Mouse (Mus musculus) MEL (cell line): ENCODE data around the gene Dmpk. TPM values are rescaled to one million over a fixed set of nuclear protein-coding genes. Genes with fewer than 3 reads are reported as not detected.

Experiments used
- DNase-seq: peaks from one replicate; pipeline ENCODE4 v3.0.0; 2011; ENCODE audit warnings: low read depth, low spot score
- H3K27ac ChIP-seq: 2 replicates; pipeline ENCODE4 v1.5.1; 2012; ENCODE audit warnings: low read depth, mild to moderate bottlenecking, control low read depth, low read length, moderate library complexity; ENCODE audit not compliant: control insufficient read depth
- H3K27me3 ChIP-seq, 2 experiments: fragments of 150-350 bp in 1 of 2; sonication (generic) in 1 of 2; 2 replicates each; pipeline ENCODE4 v1.6.1; 2012; ENCODE audit warnings: low read length in 2 of 2, mild to moderate bottlenecking in 2 of 2, improper control_type of control experiment in 1 of 2, moderate library complexity in 1 of 2; ENCODE audit not compliant: insufficient read depth in 2 of 2, control insufficient read depth in 1 of 2
- H3K36me3 ChIP-seq, 2 experiments: 2 replicates each; pipeline ENCODE4 v1.6.1; 2012 to 2014; ENCODE audit warnings: low read length in 2 of 2, improper control_type of control experiment in 1 of 2, inconsistent platforms in 1 of 2, mild to moderate bottlenecking in 1 of 2; ENCODE audit not compliant: insufficient read depth in 2 of 2, control insufficient read depth in 1 of 2
- H3K4me1 ChIP-seq, 2 experiments: fragments of 150-350 bp in 1 of 2; sonication (generic) in 1 of 2; 2 replicates each; pipeline ENCODE4 v1.6.1; 2012; ENCODE audit warnings: low read length in 2 of 2, improper control_type of control experiment in 1 of 2, mild to moderate bottlenecking in 1 of 2; ENCODE audit not compliant: insufficient read depth in 2 of 2, control insufficient read depth in 1 of 2
- H3K4me3 ChIP-seq, 2 experiments: fragments of 150-350 bp in 1 of 2; sonication (generic) in 1 of 2; 2 replicates each; pipeline ENCODE4 v1.5.1; 2012; ENCODE audit warnings: low read depth in 2 of 2, low read length in 2 of 2, mild to moderate bottlenecking in 2 of 2, moderate library complexity in 2 of 2, control low read depth in 1 of 2, improper control_type of control experiment in 1 of 2; ENCODE audit not compliant: control insufficient read depth in 1 of 2, insufficient read depth in 1 of 2
- H3K79me2 ChIP-seq: 2 replicates; pipeline ENCODE4 v1.6.1; 2012; ENCODE audit warnings: mild to moderate bottlenecking, low read length, moderate library complexity; ENCODE audit not compliant: control insufficient read depth, poor library complexity, insufficient read depth
- H3K9ac ChIP-seq: 2 replicates; pipeline ENCODE4 v1.6.1; 2012; ENCODE audit warnings: low read depth, mild to moderate bottlenecking, control low read depth, low read length, moderate library complexity; ENCODE audit not compliant: control insufficient read depth, poor library complexity, severe bottlenecking
- H3K9me3 ChIP-seq: fragments of 150-350 bp; sonication (generic); replicated peaks from 2 replicates; pipeline ENCODE4 v1.6.1; 2012; ENCODE audit warnings: mild to moderate bottlenecking, low read length, improper control_type of control experiment, moderate library complexity; ENCODE audit not compliant: insufficient read depth
- CHD1 ChIP-seq: IDR thresholded peaks from 2 replicates; pipeline ENCODE4 v1.6.1; 2012; ENCODE audit warnings: low read depth, mild to moderate bottlenecking, inconsistent platforms, low read length, improper control_type of control experiment
- ELF1 ChIP-seq: IDR thresholded peaks from 2 replicates; pipeline ENCODE4 v1.6.1; 2014; ENCODE audit warnings: low read depth, mild to moderate bottlenecking, inconsistent platforms, low read length, improper control_type of control experiment, moderate library complexity
- EP300 ChIP-seq, 2 experiments: IDR thresholded peaks; 2 replicates each; pipeline ENCODE4 v1.6.1; 2011; ENCODE audit warnings: improper control_type of control experiment in 2 of 2, low read length in 2 of 2, low read depth in 1 of 2, mild to moderate bottlenecking in 1 of 2
- ETS1 ChIP-seq: IDR thresholded peaks from 2 replicates; pipeline ENCODE4 v1.6.1; 2012; ENCODE audit warnings: low read depth, mild to moderate bottlenecking, inconsistent platforms, low read length, improper control_type of control experiment, moderate library complexity
- GABPA ChIP-seq: IDR thresholded peaks from 2 replicates; pipeline ENCODE4 v1.6.1; 2012; ENCODE audit warnings: low read depth, mild to moderate bottlenecking, inconsistent platforms, low read length, improper control_type of control experiment, moderate library complexity
- GATA1 ChIP-seq: IDR thresholded peaks from 2 replicates; pipeline ENCODE4 v1.6.1; 2011; ENCODE audit warnings: low read depth, low read length, improper control_type of control experiment
- HCFC1 ChIP-seq: IDR thresholded peaks from 2 replicates; pipeline ENCODE4 v1.6.1; 2012; ENCODE audit warnings: low read depth, mild to moderate bottlenecking, inconsistent platforms, low read length, improper control_type of control experiment, moderate library complexity
- KAT2A ChIP-seq: conservative IDR thresholded peaks from 2 replicates; pipeline ENCODE4 v1.6.1; 2012; ENCODE audit warnings: low read depth, low read length, improper control_type of control experiment, inconsistent platforms
- MAFK ChIP-seq: IDR thresholded peaks from 2 replicates; pipeline ENCODE4 v1.6.1; 2011; ENCODE audit warnings: low read depth, mild to moderate bottlenecking, low read length, improper control_type of control experiment, borderline replicate concordance
- MAX ChIP-seq: IDR thresholded peaks from 2 replicates; pipeline ENCODE4 v1.6.1; 2011; ENCODE audit warnings: low read length, improper control_type of control experiment
- MEF2A ChIP-seq: IDR thresholded peaks from 2 replicates; pipeline ENCODE4 v1.6.1; 2014; ENCODE audit warnings: low read depth, mild to moderate bottlenecking, inconsistent platforms, low read length, improper control_type of control experiment; ENCODE audit not compliant: poor library complexity, insufficient replicate concordance, severe bottlenecking; ENCODE audit errors: extremely low read depth
- MXI1 ChIP-seq: IDR thresholded peaks from 2 replicates; pipeline ENCODE4 v1.6.1; 2011; ENCODE audit warnings: mild to moderate bottlenecking, low read depth, low read length, improper control_type of control experiment
- MYB ChIP-seq: IDR thresholded peaks from 2 replicates; pipeline ENCODE4 v1.6.1; 2011; ENCODE audit warnings: mild to moderate bottlenecking, low read depth, low read length, improper control_type of control experiment
- NRF1 ChIP-seq: IDR thresholded peaks from 2 replicates; pipeline ENCODE4 v1.6.1; 2014; ENCODE audit warnings: low read depth, mild to moderate bottlenecking, inconsistent platforms, low read length, improper control_type of control experiment, moderate library complexity; ENCODE audit not compliant: poor library complexity, insufficient read depth, severe bottlenecking
- POLR2A ChIP-seq, 2 experiments: IDR thresholded peaks; 2 replicates each; pipeline ENCODE4 v1.6.1; 2011 to 2012; ENCODE audit warnings: low read length in 2 of 2, mild to moderate bottlenecking in 2 of 2, control low read depth in 1 of 2, improper control_type of control experiment in 1 of 2, low read depth in 1 of 2, moderate library complexity in 1 of 2; ENCODE audit not compliant: control insufficient read depth in 1 of 2, insufficient read depth in 1 of 2, poor library complexity in 1 of 2
- POLR2AphosphoS2 ChIP-seq: IDR thresholded peaks from 2 replicates; pipeline ENCODE4 v1.6.1; 2011; ENCODE audit warnings: low read length, improper control_type of control experiment
- POLR2AphosphoS5 ChIP-seq: IDR thresholded peaks from 2 replicates; pipeline ENCODE4 v1.6.1; 2012; ENCODE audit warnings: low read depth, borderline replicate concordance, mild to moderate bottlenecking, inconsistent platforms, low read length, moderate library complexity, mixed read lengths
- RAD21 ChIP-seq: IDR thresholded peaks from 2 replicates; pipeline ENCODE4 v1.6.1; 2011; ENCODE audit warnings: mild to moderate bottlenecking, low read depth, low read length, improper control_type of control experiment
- SIN3A ChIP-seq: IDR thresholded peaks from 2 replicates; pipeline ENCODE4 v1.6.1; 2012; ENCODE audit warnings: low read length, improper control_type of control experiment, inconsistent platforms
- TAL1 ChIP-seq: IDR thresholded peaks from 2 replicates; pipeline ENCODE4 v1.6.1; 2012; ENCODE audit warnings: mild to moderate bottlenecking, inconsistent platforms, low read length, moderate library complexity, mixed read lengths
- TBP ChIP-seq: IDR thresholded peaks from 2 replicates; pipeline ENCODE4 v1.8.0; 2011; ENCODE audit warnings: low read depth, low read length, improper control_type of control experiment
- TCF12 ChIP-seq: IDR thresholded peaks from 2 replicates; pipeline ENCODE4 v1.6.1; 2014; ENCODE audit warnings: low read depth, mild to moderate bottlenecking, inconsistent platforms, low read length, improper control_type of control experiment, moderate library complexity
- UBTF ChIP-seq: IDR thresholded peaks from 2 replicates; pipeline ENCODE4 v1.6.1; 2012; ENCODE audit warnings: low read depth, mild to moderate bottlenecking, inconsistent platforms, low read length, improper control_type of control experiment, moderate library complexity, borderline replicate concordance; ENCODE audit not compliant: insufficient read depth
- USF1 ChIP-seq: IDR thresholded peaks from 2 replicates; pipeline ENCODE4 v1.6.1; 2014; ENCODE audit warnings: low read depth, mild to moderate bottlenecking, inconsistent platforms, low read length, improper control_type of control experiment, moderate library complexity
- ZC3H11A ChIP-seq: IDR thresholded peaks from 2 replicates; pipeline ENCODE4 v1.6.1; 2012; ENCODE audit warnings: low read depth, mild to moderate bottlenecking, inconsistent platforms, low read length, improper control_type of control experiment
- ZKSCAN1 ChIP-seq: IDR thresholded peaks from 2 replicates; pipeline ENCODE4 v1.6.1; 2012; ENCODE audit warnings: low read depth, mild to moderate bottlenecking, inconsistent platforms, low read length, improper control_type of control experiment, moderate library complexity
- ZMIZ1 ChIP-seq: IDR thresholded peaks from 2 replicates; pipeline ENCODE4 v1.6.1; 2012; ENCODE audit warnings: low read depth, mild to moderate bottlenecking, inconsistent platforms, low read length, improper control_type of control experiment, moderate library complexity
- ZNF384 ChIP-seq: IDR thresholded peaks from 2 replicates; pipeline ENCODE4 v1.6.1; 2012; ENCODE audit warnings: low read depth, mild to moderate bottlenecking, inconsistent platforms, low read length, improper control_type of control experiment
- polyA plus RNA-seq, 2 experiments: library from polyadenylated mRNA; stranded (reverse) in 1 of 2; unstranded in 1 of 2; fragments of >175 nt in 1 of 2; fragments of >200 nt in 1 of 2; gene quantifications; 2 replicates each; pipeline versions ENCODE4 v1.2.1 to v1.2.4; 2012; ENCODE audit warnings: low replicate concordance in 2 of 2, low read depth in 1 of 2; ENCODE audit not compliant: insufficient read length in 2 of 2, insufficient read depth in 1 of 2, missing spikeins in 1 of 2
- total RNA-seq: library from RNA; depleted of rRNA; stranded (reverse); fragments of 300-350 nt; gene quantifications from 2 replicates; pipeline ENCODE4 v1.2.3, GENCODE M21; 2012

The Dmpk gene
- total and polyA plus RNA-seq, 3 experiments = 5.4 to 29.3 TPM; not detected in 1

- TF ChIP-seq ELF1 (peak; percentile 54; the same call in 1 of the 2 replicates), GABPA (no peak), KAT2A (no peak; the same call in 1 of the 2 replicates), POLR2A (IDR thresholded peaks at IDR 0.05; ENCODE audit: control insufficient read depth in 1 of 2, insufficient read depth in 1 of 2, low read depth in 1 of 2, low read length in 2 of 2, poor library complexity in 1 of 2) (peak; percentile 18 to 67; a peak in 1 of 4 replicates)
Observed at GRCm38 (mm10) chr7:19093537-19094385, 10.1 kb downstream of the Dmpk start (continued).

- Histone ChIP-seq H3K4me1 (peaks cover 0 to 9% of the 10 kb centered on the region in 2 experiments; a peak in 3 of 4 replicates), H3K9ac (peak within 1 kb of the TSS; percentile 94), H3K9me3 (no peaks in the 10 kb centered on the region), H3K79me2 (peaks cover 8% of the 10 kb centered on the region; the same call in 1 of the 2 replicates), H3K27ac (peak within 1 kb of the TSS; percentile 86), H3K36me3 (no peaks in the 10 kb centered on the region), H3K27me3 (no peaks in the 10 kb centered on the region), H3K4me3 (peak within 1 kb of the TSS; percentile 58 to 72)
- TF ChIP-seq MAX (peak; percentile 6; the same call in 1 of the 2 replicates), MAFK (no peak), MXI1 (no peak), SIN3A (no peak), KAT2A (no peak), NRF1 (no peak), POLR2A (IDR thresholded peaks at IDR 0.05; ENCODE audit: control insufficient read depth in 1 of 2, insufficient read depth in 1 of 2, low read depth in 1 of 2, low read length in 2 of 2, poor library complexity in 1 of 2) (no peak), HCFC1 (no peak), MYB (no peak), MEF2A (no peak), ETS1 (no peak), RAD21 (no peak), POLR2AphosphoS2 (no peak), POLR2AphosphoS5 (no peak), CHD1 (0 out of 2 replicates have a peak, but pooled peaks have one; percentile 72), USF1 (no peak), ZNF384 (no peak), ZKSCAN1 (no peak), ZC3H11A (no peak), TBP (no peak), TAL1 (no peak), UBTF (no peak), TCF12 (peak; percentile 5; the same call in 1 of the 2 replicates), ZMIZ1 (no peak), EP300 (IDR thresholded peaks at IDR 0.05; ENCODE audit: low read depth in 1 of 2, low read length in 2 of 2) (no peak), GATA1 (no peak)
- peak; percentile 69 for DNase-seq
Observed at GRCm38 (mm10) chr7:19094471-19094825, 10.8 kb downstream of the Dmpk start, which contains the start of gene Six5. TSS of gene Six5 (plus strand) at chr7:19094594.
